Mouse (Mus musculus) G1E (cell line): ENCODE data around the gene Fam83e.

Experiments
- CTCF ChIP-seq: IDR thresholded peaks from 2 replicates; pipeline ENCODE4 v1.5.1; 2012; ENCODE audit warnings: low read depth, low read length, inconsistent platforms, mixed read lengths
- GATA1 ChIP-seq: IDR thresholded peaks from 2 replicates; pipeline ENCODE4 v1.6.1; 2012; ENCODE audit warnings: borderline replicate concordance, low read length, inconsistent platforms, mixed read lengths
- POLR2AphosphoS5 ChIP-seq: IDR thresholded peaks from 2 replicates; pipeline ENCODE4 v1.6.1; 2012; ENCODE audit warnings: low read depth, low read length, inconsistent platforms; ENCODE audit not compliant: insufficient replicate concordance
- TAL1 ChIP-seq: conservative IDR thresholded peaks from 2 replicates; pipeline ENCODE4 v1.6.1; 2012; ENCODE audit warnings: low read depth, low read length, inconsistent platforms, mixed read lengths

- TF ChIP-seq TAL1, result no peak
- no peak for TF ChIP-seq CTCF
- TF ChIP-seq GATA1, result no peak
- TF ChIP-seq POLR2AphosphoS5, result no peak
Observed at GRCm38 (mm10) chr7:45702809-45703520, 18.0 kb upstream of the Fam83e start.
